Mouse (Mus musculus) naive thymus-derived CD4-positive, alpha-beta T cell, adult 5 months (primary cell): ENCODE data around the gene Lrrn4. TPM values are rescaled to one million over a fixed set of nuclear protein-coding genes. Genes with fewer than 3 reads are reported as not detected.

Experiments used
- polyA plus RNA-seq: library from polyadenylated mRNA; unstranded; fragments of 100-300 nt; shearing (Covaris generic); gene quantifications from one replicate; pipeline ENCODE4 v1.2.1, GENCODE M21; 2017

The Lrrn4 gene
- polyA plus RNA-seq, result not detected

DNA sequence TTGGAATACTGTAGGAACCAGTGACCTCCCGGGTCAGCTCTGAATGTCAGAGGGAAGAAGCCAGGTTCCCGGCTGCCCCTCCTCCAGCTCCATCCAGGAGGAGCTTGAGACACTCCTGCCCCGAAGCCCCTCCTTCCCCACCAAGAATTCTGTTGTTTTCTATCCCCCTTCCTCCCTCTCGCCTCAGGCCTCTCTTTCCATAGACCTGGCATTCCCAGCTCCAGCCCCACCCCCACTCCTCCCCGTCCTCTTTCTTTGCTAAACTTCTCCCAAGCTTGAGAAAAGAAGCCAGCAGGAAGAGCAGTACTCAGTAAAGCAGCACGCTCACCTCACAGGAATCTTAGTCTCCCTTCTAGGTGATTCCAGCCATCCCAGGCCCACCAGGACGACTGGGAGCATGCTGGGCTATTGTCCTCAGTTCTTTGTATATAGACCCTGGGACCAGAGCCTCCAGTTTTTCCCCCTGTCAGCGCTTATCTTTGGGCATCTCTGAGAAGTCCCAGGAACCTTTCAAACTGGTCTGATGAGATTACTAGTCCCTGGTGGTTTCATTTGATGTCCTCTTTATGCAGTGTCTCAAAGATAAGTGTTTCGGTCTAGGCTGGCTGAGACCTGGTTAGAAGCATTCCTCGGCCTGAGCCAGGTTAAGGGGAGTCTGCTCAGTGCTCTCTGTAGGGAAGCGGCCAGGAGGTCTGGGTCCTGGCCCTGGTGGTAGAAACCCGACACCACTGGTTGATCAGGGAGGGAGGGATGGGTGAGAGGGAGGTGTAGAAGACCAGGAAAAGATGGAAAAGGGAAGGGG, at the start of gene Lrrn4:
TSS of gene Lrrn4 (minus strand) at position 48 of the 802 bp plus-strand sequence.

GRCm38 (mm10) chr2:132846407-132847358, 34.0 kb downstream of the Lrrn4 start, which contains the start of gene Crls1:
TSS of gene Crls1 (plus strand) at chr2:132846666.

Other genes with a start within 250 kb of the Lrrn4 start
- 63.2 TPM for gene Shld1, start 194.0 kb downstream of the Lrrn4 start, polyA plus RNA-seq
- not detected for gene Chgb, start 99.6 kb downstream of the Lrrn4 start, polyA plus RNA-seq
- 26.6 TPM for gene Trmt6, start 64.8 kb downstream of the Lrrn4 start, polyA plus RNA-seq
- gene Mcm8, start 64.8 kb downstream of the Lrrn4 start, polyA plus RNA-seq, result 1.7 TPM
- gene Crls1, start 34.2 kb downstream of the Lrrn4 start, polyA plus RNA-seq, result 21.5 TPM
- 0.27 TPM for gene Fermt1, start 65.0 kb upstream of the Lrrn4 start, polyA plus RNA-seq